Mouse (Mus musculus): ENCODE results near the gene Get4.

DNA sequence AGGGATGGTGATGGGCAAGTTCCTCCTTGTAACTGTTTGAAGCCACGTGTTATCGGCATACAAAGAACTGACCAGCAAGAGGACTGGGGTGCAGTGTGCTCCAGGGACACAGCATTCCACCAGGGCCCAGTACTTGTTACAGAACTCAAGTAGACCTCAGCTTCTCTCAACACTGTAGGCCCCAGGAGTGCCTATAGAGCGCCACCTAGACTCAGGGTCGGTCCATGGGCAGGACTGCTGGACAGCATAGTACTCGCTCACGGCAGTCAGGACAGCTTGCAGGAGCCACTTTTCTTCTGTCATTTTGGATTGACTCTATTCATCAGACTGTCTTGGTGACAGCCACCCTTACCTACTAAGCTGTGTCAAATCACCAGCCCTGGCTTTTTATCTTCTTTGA is 2.8 kb downstream of the Get4 start:
- peak in 1 of 2 experiments; percentile 44; a peak in 2 of 4 replicates for TF ChIP-seq CTCF (conservative IDR thresholded peaks at IDR 0.05 in 1 of 2, IDR thresholded peaks at IDR 0.05 in 1 of 2; ENCODE audit: low read depth in 2 of 2, low read length in 2 of 2)
- TF ChIP-seq EP300 (IDR thresholded peaks at IDR 0.05; ENCODE audit: low read length) = no peak
